Mouse (Mus musculus) intestine, postnatal 0 days (tissue): Measurements from ENCODE around the gene Gm10260. TPM values are rescaled to one million over a fixed set of nuclear protein-coding genes. Genes with fewer than 3 reads are reported as not detected.

ENCODE experiments used
- ATAC-seq: fragments of 200-750 bp; cut with Nextera tagmentation; 2 replicates; pipeline ENCODE4 v1.8.0; 2017; ENCODE audit warnings: mild to moderate bottlenecking, moderate TSS enrichment, moderate library complexity
- H3K27ac ChIP-seq: fragments of 300-500 bp; sonication (generic); 2 replicates; pipeline ENCODE4 v1.5.1; 2014; ENCODE audit warnings: mild to moderate bottlenecking, low read depth, low read length, moderate library complexity
- H3K27me3 ChIP-seq: fragments of 300-500 bp; sonication (generic); replicated peaks from 2 replicates; pipeline ENCODE4 v1.6.1; 2014; ENCODE audit warnings: low read length, mixed read lengths; ENCODE audit not compliant: control insufficient read depth, insufficient read depth
- H3K36me3 ChIP-seq: fragments of 300-500 bp; sonication (generic); 2 replicates; pipeline ENCODE4 v1.6.1; 2014; ENCODE audit warnings: mild to moderate bottlenecking, moderate library complexity; ENCODE audit not compliant: control insufficient read depth, insufficient read depth
- H3K4me1 ChIP-seq: fragments of 300-500 bp; sonication (generic); replicated peaks from 2 replicates; pipeline ENCODE4 v1.6.1; 2014; ENCODE audit warnings: antibody characterized with exemption, low read length, mixed read lengths; ENCODE audit not compliant: control insufficient read depth, insufficient read depth
- H3K4me2 ChIP-seq: fragments of 300-500 bp; sonication (generic); replicated peaks from 2 replicates; pipeline ENCODE4 v1.6.1; 2014; ENCODE audit warnings: low read depth, mild to moderate bottlenecking, moderate library complexity
- H3K4me3 ChIP-seq: fragments of 300-500 bp; sonication (generic); 2 replicates; pipeline ENCODE4 v1.5.1; 2014; ENCODE audit warnings: low read depth, low read length
- H3K9ac ChIP-seq: fragments of 300-500 bp; sonication (generic); 2 replicates; pipeline ENCODE4 v1.6.1; 2014; ENCODE audit warnings: mild to moderate bottlenecking, low read depth, low read length
- H3K9me3 ChIP-seq: fragments of 300-500 bp; sonication (generic); 2 replicates; pipeline ENCODE4 v1.6.1; 2016; ENCODE audit warnings: mixed run types; ENCODE audit not compliant: control insufficient read depth
- CTCF ChIP-seq: sonication (generic); IDR thresholded peaks from 2 replicates; pipeline ENCODE4 v1.5.1; 2016; ENCODE audit warnings: low read depth, mild to moderate bottlenecking, control low read depth, antibody characterized with exemption, moderate library complexity
- WGBS: fragments of 180-500 bp; shearing (Covaris S2); extraction: QIAGEN DNeasy Blood & Tissue Kit; methylation state at CpG from one replicate; pipeline ENCODE4 v1.1.7; 2014; 5-methylcytosine and 5-hydroxymethylcytosine counted together
- polyA plus RNA-seq: library from polyadenylated mRNA; unstranded; fragments of >200 nt; fragmentation: Nextera tagmentation; extraction: Ambion mirVana; gene quantifications from 2 replicates; pipeline ENCODE4 v1.2.1, GENCODE M21; 2015

Gm10260 gene
- polyA plus RNA-seq, 1 experiment from 2014 or later = 4.3 TPM

- Histone ChIP-seq H3K27ac (no peak overlapping the region), H3K4me1 (0 out of 2 replicates have a peak, but pooled peaks cover 9% of the 10 kb centered on the region), H3K9me3 (no peaks in the 10 kb centered on the region), H3K4me2 (no peak overlapping the region), H3K36me3 (no peaks in the 10 kb centered on the region), H3K27me3 (no peaks in the 10 kb centered on the region), H3K4me3 (no peak overlapping the region), H3K9ac (no peak overlapping the region)
- TF ChIP-seq CTCF = no peak
- 64% methylated on average over 6 of the region's 6 CpGs for WGBS
- ATAC-seq = no peak
Measured at GRCm38 (mm10) chr13:97791664-97792063, 31.2 kb upstream of the Gm10260 start.

GRCm38 (mm10) chr13:97789782-97790450 lies 29.5 kb upstream of the Gm10260 start:
- no peak overlapping the region for H3K27ac ChIP-seq
- no peak overlapping the region for H3K4me2 ChIP-seq
- H3K27me3 ChIP-seq = no peaks in the 10 kb centered on the region
- no peak for ATAC-seq
- no peaks in the 10 kb centered on the region for H3K36me3 ChIP-seq
- no peaks in the 10 kb centered on the region for H3K9me3 ChIP-seq
- no peak overlapping the region for H3K4me3 ChIP-seq
- 65% methylated on average over 12 of the region's 12 CpGs for WGBS
- H3K4me1 ChIP-seq = 0 out of 2 replicates have a peak, but pooled peaks cover 9% of the 10 kb centered on the region
- H3K9ac ChIP-seq = no peak overlapping the region
- no peak for TF ChIP-seq CTCF

- H3K9me3 ChIP-seq = no peaks in the 10 kb centered on the region
- H3K36me3 ChIP-seq = no peaks in the 10 kb centered on the region
- no peak overlapping the region for H3K9ac ChIP-seq
- 76% methylated on average over 10 of the region's 10 CpGs for WGBS
- no peaks in the 10 kb centered on the region for H3K27me3 ChIP-seq
- H3K4me1 ChIP-seq = 0 out of 2 replicates have a peak, but pooled peaks cover 9% of the 10 kb centered on the region
- TF ChIP-seq CTCF = no peak
- no peak overlapping the region for H3K4me3 ChIP-seq
- ATAC-seq = no peak
- no peak overlapping the region for H3K27ac ChIP-seq
- no peak overlapping the region for H3K4me2 ChIP-seq
Measured at GRCm38 (mm10) chr13:97785167-97785835, 24.9 kb upstream of the Gm10260 start.

GRCm38 (mm10) chr13:97783423-97784143 lies 23.2 kb upstream of the Gm10260 start:
- no peak overlapping the region for H3K27ac ChIP-seq
- no peaks in the 10 kb centered on the region for H3K27me3 ChIP-seq
- H3K4me1 ChIP-seq = no peaks in the 10 kb centered on the region
- WGBS = 76% methylated on average over 8 of the region's 8 CpGs
- no peak overlapping the region for H3K4me2 ChIP-seq
- no peak overlapping the region for H3K9ac ChIP-seq
- no peak overlapping the region for H3K4me3 ChIP-seq
- no peaks in the 10 kb centered on the region for H3K36me3 ChIP-seq
- no peaks in the 10 kb centered on the region for H3K9me3 ChIP-seq
- no peak for ATAC-seq
- TF ChIP-seq CTCF = no peak

- no peak overlapping the region for H3K4me3 ChIP-seq
- no peaks in the 10 kb centered on the region for H3K9me3 ChIP-seq
- WGBS = 28% methylated on average over 7 of the region's 7 CpGs
- no peak overlapping the region for H3K27ac ChIP-seq
- H3K4me2 ChIP-seq = no peak overlapping the region
- H3K27me3 ChIP-seq = no peaks in the 10 kb centered on the region
- H3K36me3 ChIP-seq = no peaks in the 10 kb centered on the region
- TF ChIP-seq CTCF = no peak
- no peak for ATAC-seq
- H3K9ac ChIP-seq = no peak overlapping the region
- H3K4me1 ChIP-seq = no peaks in the 10 kb centered on the region
Measured at GRCm38 (mm10) chr13:97782063-97782462, 21.6 kb upstream of the Gm10260 start.

GRCm38 (mm10) chr13:97781637-97782036 lies 21.2 kb upstream of the Gm10260 start:
- WGBS = 71% methylated on average over 7 of the region's 7 CpGs
- H3K27ac ChIP-seq = no peak overlapping the region
- no peak overlapping the region for H3K4me3 ChIP-seq
- H3K9ac ChIP-seq = no peak overlapping the region
- no peaks in the 10 kb centered on the region for H3K9me3 ChIP-seq
- H3K4me1 ChIP-seq = no peaks in the 10 kb centered on the region
- no peaks in the 10 kb centered on the region for H3K36me3 ChIP-seq
- no peak for TF ChIP-seq CTCF
- no peak overlapping the region for H3K4me2 ChIP-seq
- no peak for ATAC-seq
- no peaks in the 10 kb centered on the region for H3K27me3 ChIP-seq
